Mouse (Mus musculus) E14TG2a.4 (cell line): Measurements from ENCODE around the gene Zkscan17.
A peak's percentile ranks its signal among the peaks of the same experiment; 100 is the strongest.

Source experiments
- CTCF ChIP-seq: conservative IDR thresholded peaks from 2 replicates; pipeline ENCODE4 v1.5.1; 2014; ENCODE audit warnings: low read length
- NANOG ChIP-seq: IDR thresholded peaks from 2 replicates; pipeline ENCODE4 v1.6.1; 2014; ENCODE audit warnings: borderline replicate concordance, low read length, mixed read lengths

DNA sequence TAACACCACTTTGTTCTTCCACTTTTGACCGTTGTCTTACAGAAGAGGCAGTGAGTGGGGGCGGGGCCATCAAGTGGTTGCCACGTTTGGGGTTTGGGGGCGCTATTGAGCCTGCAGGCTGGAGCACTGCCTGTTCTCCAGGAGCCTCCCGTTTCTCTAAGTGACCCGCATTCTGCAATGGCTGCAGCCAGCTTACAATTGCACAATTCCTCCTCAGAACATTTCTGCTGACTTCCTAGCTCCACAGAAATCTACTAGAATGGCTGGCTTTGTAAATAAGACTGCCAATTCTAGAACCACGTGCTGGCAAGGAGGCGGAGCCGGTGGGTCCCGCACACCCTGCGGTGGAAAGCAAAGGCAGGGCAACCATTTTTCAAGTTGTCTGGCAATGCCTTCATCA lies 11.8 kb upstream of the Zkscan17 start:
- peak; percentile 40 for TF ChIP-seq CTCF
- no peak for TF ChIP-seq NANOG
